Mouse (Mus musculus) bone marrow, adult 2 months (tissue): ENCODE results near the gene Nudt2. TPM values are rescaled to one million over a fixed set of nuclear protein-coding genes. Genes with fewer than 3 reads are reported as not detected.
"Not testable (repeated sequence)": the region's sequence is repeated elsewhere in the genome, so short reads cannot be mapped to it uniquely, and the experiment has no call there.

Experiments
- H3K27ac ChIP-seq: fragments of 200-500 bp; 2 replicates; pipeline ENCODE4 v1.5.1; 2012; ENCODE audit warnings: low read depth, mild to moderate bottlenecking, control low read depth, inconsistent platforms, low read length; ENCODE audit not compliant: control insufficient read depth, poor library complexity, insufficient read depth
- H3K4me1 ChIP-seq: fragments of 200-500 bp; 2 replicates; pipeline ENCODE4 v1.6.1; 2011; ENCODE audit warnings: low read length; ENCODE audit not compliant: control insufficient read depth, insufficient read depth
- H3K4me3 ChIP-seq: fragments of 200-500 bp; replicated peaks from 2 replicates; pipeline ENCODE3; 2011; ENCODE audit warnings: mild to moderate bottlenecking, low read depth, low read length, control low read depth; ENCODE audit not compliant: control insufficient read depth
- CTCF ChIP-seq: fragments of 200-500 bp; IDR thresholded peaks from 2 replicates; pipeline ENCODE4 v1.5.1; 2011; ENCODE audit warnings: low read length, control low read depth; ENCODE audit not compliant: control insufficient read depth, insufficient read depth
- POLR2A ChIP-seq: fragments of 200-500 bp; IDR thresholded peaks from 2 replicates; pipeline ENCODE4 v1.6.1; 2011; ENCODE audit warnings: low read depth, mild to moderate bottlenecking, control low read depth, low read length, borderline replicate concordance; ENCODE audit not compliant: control insufficient read depth
- WGBS: fragments of 180-500 bp; shearing (Covaris S2); methylation state at CpG from one replicate; pipeline ENCODE4 v1.1.7; 2018; 5-methylcytosine and 5-hydroxymethylcytosine counted together
- polyA plus RNA-seq: library from polyadenylated mRNA; stranded (reverse); fragments of >200 nt; gene quantifications from 2 replicates; pipeline ENCODE4 v1.2.4, GENCODE M21; 2011; ENCODE audit warnings: low replicate concordance; ENCODE audit not compliant: missing spikeins, insufficient read depth, insufficient read length

Nudt2 gene
- polyA plus RNA-seq = 3.0 and 3.9 TPM in 2 replicates

DNA sequence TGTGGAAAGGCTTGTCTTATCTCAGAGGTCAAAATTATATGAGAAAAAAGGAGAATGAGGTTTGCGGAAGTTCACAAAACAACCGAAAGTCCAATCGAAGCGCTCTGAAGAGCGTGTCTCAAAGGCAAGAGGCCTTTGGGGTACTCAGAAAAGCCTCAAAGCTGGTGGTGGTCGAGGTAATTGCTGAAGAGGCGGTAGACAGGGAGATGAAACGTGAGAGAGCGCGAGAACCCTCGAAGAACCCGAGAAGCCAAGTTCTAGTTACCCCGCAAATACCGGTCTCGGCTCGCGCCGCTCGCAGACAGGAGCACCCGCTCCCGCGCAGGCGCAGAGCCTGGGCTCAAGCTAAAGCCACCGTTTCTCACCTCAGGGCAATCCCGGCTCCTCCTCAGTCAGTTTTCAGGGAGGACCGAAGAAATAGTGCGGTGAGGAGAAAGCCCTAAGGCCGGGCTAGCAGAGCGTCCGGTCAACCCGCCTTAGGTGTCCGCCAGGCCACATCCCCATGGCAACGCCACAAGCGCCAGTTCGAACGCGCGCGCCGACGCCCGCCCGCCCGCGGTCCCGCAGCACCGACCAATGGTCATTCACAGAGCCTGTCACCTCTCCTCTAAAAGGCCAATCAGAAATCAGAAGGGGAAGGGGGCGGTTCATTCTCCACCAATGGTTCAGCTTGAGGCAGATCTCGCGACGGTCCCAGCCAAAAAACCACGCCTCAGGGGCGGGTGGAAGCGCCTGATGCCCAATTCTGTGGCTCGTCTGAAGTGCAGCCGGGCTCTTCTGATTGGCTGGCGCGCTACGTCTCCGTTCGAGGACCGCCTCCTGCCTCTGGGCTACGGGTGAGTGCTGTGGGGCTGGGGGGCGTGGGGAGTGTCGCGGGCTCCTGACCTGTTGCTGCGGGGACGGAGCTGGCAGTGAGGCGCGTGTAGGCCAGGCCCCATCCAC, at the start of gene Nudt2, which contains the start of gene Kif24:
Nudt2 (plus strand) TSS at position 807 of the 942 bp plus-strand sequence.
Kif24 (minus strand) TSS at position 543 of the 942 bp plus-strand sequence.
- Histone ChIP-seq H3K27ac (peak within 1 kb of the TSS; percentile 46), H3K4me1 (peaks cover 2% of the 10 kb centered on the region; the same call in 1 of the 2 replicates), H3K4me3 (peak within 1 kb of the TSS; percentile 78)
- no peak for TF ChIP-seq CTCF
- peak; percentile 48; the same call in 1 of the 2 replicates for TF ChIP-seq POLR2A
- under 1% methylated on average over 70 of the region's 70 CpGs for WGBS

DNA sequence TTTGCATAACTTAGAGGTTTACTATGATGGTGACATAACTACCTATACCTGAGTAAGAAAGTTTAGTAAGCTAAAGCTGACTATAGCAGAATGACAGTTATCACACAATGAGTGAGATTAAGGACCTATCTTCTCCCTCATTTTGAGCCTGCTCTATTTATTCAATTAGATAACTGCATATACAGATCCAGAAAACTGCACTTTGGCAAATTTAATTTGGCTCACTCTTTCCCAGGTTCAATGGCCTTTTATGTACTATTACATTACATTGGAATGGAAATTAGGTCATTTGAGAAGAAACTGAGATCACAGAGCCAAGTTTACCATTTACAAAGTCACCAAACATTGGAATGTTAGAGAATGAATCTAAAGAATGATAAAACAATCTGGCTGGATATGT, 48.0 kb upstream of the Nudt2 start:
- no peak for TF ChIP-seq POLR2A
- TF ChIP-seq CTCF = no peak
- H3K27ac ChIP-seq = no peak overlapping the region
- no peak overlapping the region for H3K4me3 ChIP-seq
- no peaks in the 10 kb centered on the region for H3K4me1 ChIP-seq

DNA sequence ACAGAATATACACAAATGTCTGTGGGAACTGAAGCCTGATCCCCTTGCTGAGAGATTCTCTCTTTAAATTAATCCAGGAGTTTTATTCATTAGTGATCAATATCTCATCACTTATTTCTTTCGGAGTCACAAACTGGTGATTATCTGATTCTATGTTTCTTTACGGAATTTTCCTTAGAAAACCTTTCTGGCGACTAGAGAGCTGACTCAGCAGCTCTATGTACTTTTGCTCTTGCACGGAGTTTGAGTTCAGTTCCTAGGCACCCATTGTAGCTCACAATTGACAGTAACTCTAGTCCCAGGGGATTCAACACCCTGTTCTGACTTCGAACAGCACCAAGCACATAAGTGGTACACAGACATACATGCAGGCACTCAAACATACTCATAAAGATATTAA, 26.0 kb upstream of the Nudt2 start:
- no peaks in the 10 kb centered on the region for H3K4me1 ChIP-seq
- 83% methylated on average over 5 of the region's 5 CpGs for WGBS
- no peak for TF ChIP-seq CTCF
- TF ChIP-seq POLR2A = no peak
- H3K4me3 ChIP-seq = no peak overlapping the region
- H3K27ac ChIP-seq = no peak overlapping the region

DNA sequence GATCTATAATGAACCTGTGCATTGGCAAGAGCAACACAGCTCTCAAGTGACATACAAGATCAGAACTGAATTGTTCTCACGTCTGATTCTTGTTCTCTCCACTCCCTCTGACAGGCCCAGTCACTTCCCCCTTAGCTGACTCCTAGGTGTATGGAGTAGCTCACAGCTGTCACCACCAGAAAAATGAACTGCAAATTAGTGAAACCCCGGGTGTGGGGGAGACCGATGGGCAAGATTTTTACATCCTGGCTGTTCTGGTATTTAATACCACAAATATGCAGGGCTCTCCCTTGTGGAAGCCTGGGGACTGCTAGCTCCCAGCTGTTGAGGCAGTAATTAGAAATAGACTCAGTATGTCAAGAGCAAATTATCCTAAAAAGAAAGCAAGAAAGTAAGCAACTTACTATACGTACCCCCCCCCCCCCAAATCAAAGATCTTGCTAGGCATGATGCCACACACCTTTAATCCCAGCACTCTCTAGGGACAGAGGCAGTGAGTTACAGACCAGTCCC, 22.1 kb upstream of the Nudt2 start:
- Histone ChIP-seq H3K4me1 (no peaks in the 10 kb centered on the region), H3K4me3 (no peak overlapping the region), H3K27ac (no peak overlapping the region)
- TF ChIP-seq CTCF (no peak), POLR2A (no peak)
- 38% methylated on average over 4 of the region's 4 CpGs for WGBS

DNA sequence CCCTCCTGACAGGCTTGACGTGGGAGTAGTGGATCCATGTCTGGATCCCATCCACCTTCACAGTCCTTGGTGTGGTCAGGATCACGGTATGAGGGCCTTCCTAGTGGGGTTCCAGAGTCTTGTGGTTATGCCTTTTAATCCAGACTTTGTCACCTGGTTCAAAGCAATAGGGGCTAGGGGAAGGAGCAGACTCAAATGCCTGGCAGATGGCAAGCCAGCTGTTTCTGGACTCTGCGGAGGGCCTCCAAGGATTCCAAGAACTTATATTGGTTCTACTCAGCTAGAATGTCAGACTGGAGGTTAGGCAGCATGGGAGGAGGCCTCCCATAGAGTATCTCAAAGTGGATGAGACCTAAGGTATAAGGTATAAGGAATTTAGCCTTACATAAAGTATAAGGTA, 17.4 kb upstream of the Nudt2 start:
- Histone ChIP-seq H3K4me3 (no peak overlapping the region), H3K27ac (no peak overlapping the region), H3K4me1 (no peaks in the 10 kb centered on the region)
- TF ChIP-seq CTCF (no peak), POLR2A (no peak)
- 94% methylated on average over 3 of the region's 3 CpGs for WGBS

DNA sequence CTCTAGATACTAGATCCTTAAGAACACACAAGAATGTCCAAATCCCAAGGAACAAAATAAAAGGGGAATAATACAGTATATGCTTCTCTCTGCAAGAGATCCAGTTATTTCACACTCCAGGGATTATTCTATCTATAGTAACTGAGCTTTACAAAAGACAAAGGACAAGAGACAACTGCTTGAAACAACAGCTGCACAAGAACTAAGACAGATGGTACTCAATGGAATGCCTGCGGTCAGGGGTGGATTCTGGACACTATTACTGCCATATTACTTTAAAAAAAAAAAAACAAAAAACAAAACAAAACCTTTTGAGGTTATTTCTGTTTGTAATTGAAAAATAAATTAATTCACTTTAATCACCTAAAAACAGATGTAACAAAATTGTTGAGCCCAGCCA, 4.3 kb upstream of the Nudt2 start:
- no peak overlapping the region for H3K27ac ChIP-seq
- no peak overlapping the region for H3K4me3 ChIP-seq
- 96% methylated on average over 1 of the region's 1 CpGs for WGBS
- TF ChIP-seq POLR2A (no peak), CTCF (no peak)
- peaks cover 2% of the 10 kb centered on the region; the same call in 1 of the 2 replicates for H3K4me1 ChIP-seq

DNA sequence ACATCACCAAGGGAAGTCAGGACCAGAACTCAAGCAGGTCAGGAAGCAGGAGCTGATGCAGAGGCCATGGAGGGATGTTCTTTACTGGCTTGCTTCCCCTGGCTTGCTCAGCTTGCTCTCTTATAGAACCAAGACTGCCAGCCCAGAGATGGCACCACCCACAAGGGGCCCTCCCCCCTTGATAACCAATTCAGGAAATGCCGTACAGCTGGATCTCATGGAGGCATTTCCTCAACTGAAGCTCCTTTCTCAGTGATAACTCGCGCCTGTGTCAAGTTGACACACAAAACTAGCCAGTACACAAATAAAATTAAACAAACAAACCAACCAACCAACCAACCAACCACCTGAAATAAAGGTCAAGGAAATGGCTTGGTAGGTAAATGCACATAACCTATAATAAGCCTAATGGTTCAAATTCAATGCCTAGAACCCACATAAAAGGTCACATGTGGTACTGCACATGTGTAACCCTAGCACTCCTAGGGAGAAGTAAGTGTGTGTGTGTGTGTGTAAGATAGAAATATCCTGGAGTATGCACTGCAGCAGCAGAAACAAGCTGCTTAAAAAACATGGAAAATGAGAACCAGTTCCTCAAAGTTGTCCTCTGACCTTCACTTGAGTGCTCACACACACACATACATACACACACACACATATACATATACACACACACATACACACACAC, 1.8 kb upstream of the Nudt2 start:
- H3K27ac ChIP-seq, H3K4me1 ChIP-seq: not testable (repeated sequence)
- WGBS = 19% methylated on average over 3 of the region's 3 CpGs
- H3K4me3 ChIP-seq = peak overlapping the region; percentile 42

DNA sequence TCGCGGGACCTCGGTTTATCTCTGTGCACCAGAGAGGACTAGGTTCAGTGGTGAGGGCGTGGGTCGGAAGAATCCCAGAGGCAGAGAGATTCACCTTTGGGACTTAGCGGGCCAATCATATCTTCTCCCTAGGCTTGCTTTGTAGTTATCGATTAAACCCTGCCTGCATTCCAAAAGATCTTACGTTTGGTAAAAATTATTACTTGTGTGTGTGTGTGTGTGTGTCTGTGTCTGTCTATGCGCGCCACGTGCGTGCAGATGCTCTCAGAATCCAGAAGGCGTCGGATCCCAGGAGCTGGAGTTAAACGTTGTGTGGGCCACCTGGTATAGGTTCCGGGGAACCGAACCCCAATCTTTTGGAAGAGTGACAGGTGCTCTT, 325 bp downstream of the Nudt2 start:
- WGBS = 16% methylated on average over 17 of the region's 17 CpGs
- no peak for TF ChIP-seq POLR2A
- TF ChIP-seq CTCF = 0 out of 2 replicates have a peak, but pooled peaks have one; percentile 14
- 0 out of 2 replicates have a peak overlapping the region, but pooled peaks have one; percentile 5 for H3K27ac ChIP-seq
- peak overlapping the region; percentile 73 for H3K4me3 ChIP-seq
- peaks cover 2% of the 10 kb centered on the region; the same call in 1 of the 2 replicates for H3K4me1 ChIP-seq
